ENCODE assay signal across 12 mouse cellular contexts in the genomic region with DNA sequence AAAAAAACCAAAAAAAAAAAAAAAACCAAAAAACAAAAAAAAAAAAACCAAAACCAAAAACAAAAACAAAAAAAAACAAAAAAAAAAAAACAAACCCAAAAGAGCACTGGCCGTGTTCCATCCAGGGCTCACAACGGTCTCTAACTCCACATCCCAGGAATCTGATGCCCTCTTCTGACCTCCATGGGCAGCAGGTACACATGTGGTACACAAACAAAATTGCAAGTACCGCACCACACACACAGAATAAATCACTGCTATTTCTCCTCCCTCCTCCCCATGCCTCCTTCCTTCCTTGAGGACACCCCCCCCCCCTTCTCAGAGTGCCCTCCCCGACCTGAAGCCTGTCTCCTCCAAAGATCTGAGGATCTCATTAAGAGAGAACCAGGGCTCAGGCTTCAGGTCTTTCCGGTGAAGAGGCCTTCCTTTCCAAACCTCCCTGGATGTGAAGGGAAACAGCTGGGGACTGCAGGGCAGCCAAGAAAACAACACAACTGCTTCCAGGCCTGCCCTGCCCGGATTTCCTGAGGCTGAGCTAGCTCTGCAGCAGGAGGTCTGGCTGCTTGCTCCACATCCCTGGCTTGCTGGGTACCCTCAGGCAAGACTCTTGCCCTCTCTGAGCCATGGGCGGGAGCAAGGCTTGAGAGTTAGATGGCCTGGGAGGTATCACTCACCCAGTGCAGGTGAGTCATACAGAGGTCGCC. TPM values are rescaled to one million over a fixed set of nuclear protein-coding genes. Genes with fewer than 3 reads are reported as not detected.
DNase-seq lines count a peak whose midpoint lies in the region; ATAC-seq lines count a peak whose summit lies in the region.
"Had no signal": no experiment of that assay in that cellular context is flagged by ENCODE, and none has a peak within 500 bp of the region (broad histone marks: within the 10 kb centered on the region; RNA-seq: fewer than 3 reads in every experiment).

No protein-coding gene starts in this region.

- peaks cover 12% of the 10 kb centered on the region for H3K4me1 ChIP-seq in midbrain, embryonic 10.5 days
- no peaks in the 10 kb centered on the region for H3K4me1 ChIP-seq in midbrain, embryonic 15.5 days
- H3K4me1 ChIP-seq in kidney, embryonic 16.5 days (ENCODE audit: insufficient read depth, low read length): peaks cover 6% of the 10 kb centered on the region; the same call in 1 of the 2 replicates
- H3K4me1 ChIP-seq in stomach, embryonic 16.5 days (ENCODE audit: control insufficient read depth, insufficient read depth, low read length): 0 out of 2 replicates have a peak, but pooled peaks cover 3% of the 10 kb centered on the region
- H3K4me1 ChIP-seq: heart, embryonic 13.5 days had no signal

- H3K4me2 ChIP-seq in midbrain, embryonic 15.5 days: no peak overlapping the region
- no peak overlapping the region for H3K4me2 ChIP-seq in kidney, embryonic 16.5 days (replicated peaks; ENCODE audit: low read depth, low read length)
- H3K4me2 ChIP-seq in stomach, embryonic 16.5 days (ENCODE audit: low read depth, low read length): no peak overlapping the region
- H3K4me2 ChIP-seq: heart, embryonic 13.5 days had no signal

- H3K27ac ChIP-seq in midbrain, embryonic 10.5 days (replicated peaks): no peak overlapping the region
- H3K27ac ChIP-seq in midbrain, embryonic 15.5 days: no peak overlapping the region
- H3K27ac ChIP-seq in kidney, embryonic 16.5 days (ENCODE audit: low read length): peak overlapping the region; percentile 50; the same call in 1 of the 2 replicates
- H3K27ac ChIP-seq in stomach, embryonic 16.5 days (ENCODE audit: low read length): peak overlapping the region; percentile 49; the same call in 1 of the 2 replicates
- H3K27ac ChIP-seq: heart, embryonic 13.5 days; liver, embryonic 14.5 days had no signal

- no peak overlapping the region for H3K4me3 ChIP-seq in midbrain, embryonic 10.5 days
- no peak overlapping the region for H3K4me3 ChIP-seq in midbrain, embryonic 15.5 days
- no peak overlapping the region for H3K4me3 ChIP-seq in kidney, embryonic 16.5 days (ENCODE audit: low read length)
- H3K4me3 ChIP-seq in stomach, embryonic 16.5 days (replicated peaks; ENCODE audit: low read length): no peak overlapping the region
- H3K4me3 ChIP-seq: heart, embryonic 13.5 days had no signal

- no peaks in the 10 kb centered on the region; the same call in 1 of the 2 replicates for H3K9me3 ChIP-seq in midbrain, embryonic 10.5 days (replicated peaks)
- no peaks in the 10 kb centered on the region for H3K9me3 ChIP-seq in midbrain, embryonic 15.5 days
- H3K9me3 ChIP-seq in kidney, embryonic 16.5 days (ENCODE audit: low read length): 0 out of 2 replicates have a peak, but pooled peaks cover 5% of the 10 kb centered on the region
- H3K9me3 ChIP-seq in stomach, embryonic 16.5 days (replicated peaks; ENCODE audit: control insufficient read depth, low read length): no peaks in the 10 kb centered on the region; the same call in 1 of the 2 replicates

- DNase-seq in midbrain, embryonic 10.5 days (ENCODE audit: low spot score): peak; percentile 25
- peak; percentile 73 to 85 for DNase-seq in heart, adult 9 months (ENCODE audit: low spot score in 2 of 2)
- DNase-seq in cerebellum, adult 8-10 months: no peak
- no peak for DNase-seq in cerebellum, adult 9-11 months
- DNase-seq in gastrocnemius, adult 8-10 months (ENCODE audit: low spot score in 2 of 2): no peak
- DNase-seq: cerebellum, adult 11 months had no signal

- no peaks in the 10 kb centered on the region for H3K27me3 ChIP-seq in midbrain, embryonic 10.5 days (ENCODE audit: low read depth, poor library complexity, severe bottlenecking)
- H3K27me3 ChIP-seq in midbrain, embryonic 15.5 days (replicated peaks): no peaks in the 10 kb centered on the region
- no peaks in the 10 kb centered on the region for H3K27me3 ChIP-seq in kidney, embryonic 16.5 days (ENCODE audit: insufficient read depth, low read length)
- H3K27me3 ChIP-seq in stomach, embryonic 16.5 days (ENCODE audit: control insufficient read depth, insufficient read depth, low read length): no peaks in the 10 kb centered on the region
- H3K27me3 ChIP-seq: heart, embryonic 13.5 days; Patski had no signal

- H3K9ac ChIP-seq in midbrain, embryonic 15.5 days: no peak overlapping the region
- no peak overlapping the region for H3K9ac ChIP-seq in kidney, embryonic 16.5 days (replicated peaks; ENCODE audit: low read length)
- H3K9ac ChIP-seq in stomach, embryonic 16.5 days (ENCODE audit: low read length): no peak overlapping the region
- H3K9ac ChIP-seq: heart, embryonic 13.5 days; liver, embryonic 14.5 days had no signal

- no peak for ATAC-seq in midbrain, embryonic 15.5 days (replicated peaks)
- peak; percentile 93 for ATAC-seq in kidney, embryonic 16.5 days (ENCODE audit: low FRiP score, low TSS enrichment)
- ATAC-seq in stomach, embryonic 16.5 days (ENCODE audit: insufficient read depth, low FRiP score): peak; percentile 74
- ATAC-seq: Patski had no signal

- 65% methylated on average over 8 of the region's 8 CpGs for WGBS in midbrain, embryonic 10.5 days
- WGBS in midbrain, embryonic 15.5 days: 76% methylated on average over 8 of the region's 8 CpGs
- WGBS in kidney, embryonic 16.5 days: 23% methylated on average over 7 of the region's 8 CpGs
- 57% methylated on average over 8 of the region's 8 CpGs for WGBS in stomach, embryonic 16.5 days

- no peaks in the 10 kb centered on the region for H3K36me3 ChIP-seq in midbrain, embryonic 10.5 days
- H3K36me3 ChIP-seq in midbrain, embryonic 15.5 days (replicated peaks): no peaks in the 10 kb centered on the region
- no peaks in the 10 kb centered on the region for H3K36me3 ChIP-seq in kidney, embryonic 16.5 days (ENCODE audit: insufficient read depth, low read length)
- no peaks in the 10 kb centered on the region for H3K36me3 ChIP-seq in stomach, embryonic 16.5 days (ENCODE audit: control insufficient read depth, insufficient read depth, low read length)
- H3K36me3 ChIP-seq: heart, embryonic 13.5 days had no signal

RNA-seq across cellular contexts. Expression of a gene that starts 15.0 kb away (rescaled TPM):
- 675 and 709 TPM in 2 replicates for polyA plus RNA-seq in midbrain, embryonic 10.5 days (2016; fragmentation: Nextera tagmentation; extraction: Ambion mirVana)
- polyA plus RNA-seq in midbrain, embryonic 15.5 days (2015; fragmentation: Nextera tagmentation; extraction: Ambion mirVana): 507 and 508 TPM in 2 replicates
- 302 and 349 TPM in 2 replicates for polyA plus RNA-seq in kidney, embryonic 16.5 days (2015; fragmentation: Nextera tagmentation; extraction: Ambion mirVana)
- 161 and 176 TPM in 2 replicates for polyA plus RNA-seq in stomach, embryonic 16.5 days (2015; fragmentation: Nextera tagmentation; extraction: Ambion mirVana)
- 1 to 10 TPM; 3.0 to 7.9 (median 5.0) TPM for total RNA-seq in gastrocnemius, adult 8-10 months (2022)

RNA-seq across cellular contexts. Expression of a gene that starts 38.6 kb away (rescaled TPM):
- 12,690 and 13,877 TPM in 2 replicates for polyA plus RNA-seq in midbrain, embryonic 10.5 days (2016; fragmentation: Nextera tagmentation; extraction: Ambion mirVana)
- polyA plus RNA-seq in midbrain, embryonic 15.5 days (2015; fragmentation: Nextera tagmentation; extraction: Ambion mirVana): 13,428 and 14,272 TPM in 2 replicates
- 12,646 and 13,929 TPM in 2 replicates for polyA plus RNA-seq in kidney, embryonic 16.5 days (2015; fragmentation: Nextera tagmentation; extraction: Ambion mirVana)
- 14,659 and 15,131 TPM in 2 replicates for polyA plus RNA-seq in stomach, embryonic 16.5 days (2015; fragmentation: Nextera tagmentation; extraction: Ambion mirVana)
- total RNA-seq in gastrocnemius, adult 8-10 months (2022): 100 to 1,000 TPM; 301 to 406 (median 351) TPM

RNA-seq across cellular contexts. Expression of a gene that starts 49.9 kb away (rescaled TPM):
- polyA plus RNA-seq in midbrain, embryonic 10.5 days (2016; fragmentation: Nextera tagmentation; extraction: Ambion mirVana): 23.4 and 24.6 TPM in 2 replicates
- polyA plus RNA-seq in midbrain, embryonic 15.5 days (2015; fragmentation: Nextera tagmentation; extraction: Ambion mirVana): 41.6 and 43.0 TPM in 2 replicates
- polyA plus RNA-seq in kidney, embryonic 16.5 days (2015; fragmentation: Nextera tagmentation; extraction: Ambion mirVana): 14.0 and 17.2 TPM in 2 replicates
- 8.2 and 9.7 TPM in 2 replicates for polyA plus RNA-seq in stomach, embryonic 16.5 days (2015; fragmentation: Nextera tagmentation; extraction: Ambion mirVana)
- 1 to 10 TPM; 4.4 to 6.8 (median 5.3) TPM for total RNA-seq in gastrocnemius, adult 8-10 months (2022)

Comparison
In these comparisons a context has a peak if more than half of its experiments do, and no peak if none do; other contexts are left out.
1. DNase-seq: peak in midbrain, embryonic 10.5 days (single experiment) and heart, adult 9 months (2 of 2); none in cerebellum, adult 8-10 months (single experiment), cerebellum, adult 9-11 months (single experiment) and gastrocnemius, adult 8-10 months (0 of 2).
2. H3K27ac ChIP-seq: peak in kidney, embryonic 16.5 days (single experiment) and stomach, embryonic 16.5 days (single experiment); none in midbrain, embryonic 10.5 days (single experiment) and midbrain, embryonic 15.5 days (single experiment).